Mouse (Mus musculus): Measurements from ENCODE around the gene Gale.

The Gale gene

GRCm38 (mm10) chr4:135943389-135943788, 20.1 kb upstream of the Gale start:
- no peak for DNase-seq (ENCODE audit: low read depth, low spot score)

DNA sequence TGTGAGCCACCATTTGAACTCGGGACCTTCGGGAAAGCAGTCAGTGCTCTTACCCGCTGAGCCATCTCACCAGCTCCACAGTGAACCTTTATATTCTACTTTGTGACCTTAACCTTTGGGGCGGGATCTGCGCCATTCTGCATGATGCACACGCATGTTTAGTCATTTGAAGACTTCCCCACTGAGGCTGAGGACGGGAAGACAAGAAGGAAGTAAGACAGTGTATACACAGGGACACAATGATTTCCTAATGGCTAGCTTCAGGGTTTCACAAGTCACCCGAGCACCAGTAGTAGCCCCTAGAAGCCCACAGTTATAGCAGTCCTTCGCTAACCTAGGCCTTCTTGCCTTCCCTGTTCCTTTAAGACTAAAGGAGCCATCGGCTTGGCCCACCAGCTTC, 17.8 kb upstream of the Gale start:
- no peak for DNase-seq (ENCODE audit: low read depth, low spot score)

GRCm38 (mm10) chr4:135946278-135946658, 17.3 kb upstream of the Gale start, which contains the start of gene Hmgcl:
Gene Hmgcl, plus strand, starts transcription at chr4:135946448.
- DNase-seq (ENCODE audit: low read depth, low spot score) = peak; percentile 87

GRCm38 (mm10) chr4:135946659-135947301, 16.7 kb upstream of the Gale start:
- no peak for DNase-seq (ENCODE audit: low read depth, low spot score)

DNA sequence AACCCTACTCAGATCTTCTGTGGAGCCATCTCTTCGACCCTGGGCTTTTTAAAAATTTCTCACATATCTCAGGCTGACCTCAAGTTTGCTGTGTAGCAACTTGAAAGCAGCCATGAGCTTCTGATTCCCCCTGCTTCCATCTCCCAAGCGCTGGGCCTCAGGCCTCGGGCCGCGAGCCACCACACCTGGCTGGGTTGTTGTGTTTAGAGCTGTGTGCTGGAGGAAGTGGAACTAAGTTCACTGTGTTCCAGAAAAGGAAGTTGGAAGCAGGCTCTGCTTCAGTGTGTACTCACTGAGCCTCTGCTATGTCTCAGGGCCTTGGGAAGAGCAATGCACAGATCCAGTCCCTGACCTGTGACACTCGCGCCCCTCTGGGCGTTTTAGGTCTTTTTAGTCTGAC, 15.4 kb upstream of the Gale start:
- no peak for DNase-seq (ENCODE audit: low read depth, low spot score)

DNA sequence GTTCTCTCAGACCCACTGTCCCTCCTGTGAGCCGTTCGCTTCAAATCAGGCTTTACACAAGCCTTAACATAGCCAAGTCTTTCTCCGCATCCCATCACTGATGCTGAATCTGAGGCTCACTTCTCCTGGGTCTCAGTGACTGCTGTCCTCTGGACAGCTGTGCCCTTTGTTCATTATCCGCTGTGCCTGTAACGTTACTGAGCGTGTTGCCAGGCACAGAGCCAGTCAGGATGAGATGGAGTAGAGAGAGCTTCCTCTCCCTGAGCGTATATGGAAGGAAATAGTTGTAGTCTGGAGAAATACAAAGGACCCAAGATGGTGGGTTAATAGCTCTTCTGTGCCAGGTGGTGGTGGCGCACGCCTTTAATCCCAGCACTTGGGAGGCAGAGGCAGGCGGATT, 14.1 kb upstream of the Gale start:
- no peak for DNase-seq (ENCODE audit: low read depth, low spot score)

GRCm38 (mm10) chr4:135949911-135950310, 13.6 kb upstream of the Gale start:
- no peak for DNase-seq (ENCODE audit: low read depth, low spot score)

GRCm38 (mm10) chr4:135950365-135950764, 13.2 kb upstream of the Gale start:
- DNase-seq (ENCODE audit: low read depth, low spot score) = no peak

DNA sequence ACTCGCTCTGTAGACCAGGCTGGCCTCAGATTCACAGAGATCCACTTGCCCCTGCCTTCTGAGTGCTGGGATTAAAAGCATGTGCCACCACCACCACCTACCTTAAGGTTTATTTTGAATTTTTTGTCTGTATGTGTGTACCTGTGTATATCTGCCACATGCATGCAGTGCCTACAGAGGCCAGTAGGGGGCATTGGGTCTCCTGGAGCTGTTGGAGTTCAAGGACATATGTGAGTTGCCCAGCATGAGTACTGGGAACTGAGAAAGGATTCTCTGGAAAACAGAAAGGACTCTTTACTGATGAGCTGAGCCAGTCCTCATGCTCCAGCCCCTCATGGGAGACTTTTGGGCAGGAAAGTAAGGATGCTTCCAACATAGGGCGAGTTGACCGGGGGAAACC, 12.0 kb upstream of the Gale start:
- no peak for DNase-seq (ENCODE audit: low read depth, low spot score)

GRCm38 (mm10) chr4:135953179-135953578, 10.3 kb upstream of the Gale start:
- no peak for DNase-seq (ENCODE audit: low read depth, low spot score)

- peak; percentile 72 for DNase-seq (ENCODE audit: low read depth, low spot score)
Observed at GRCm38 (mm10) chr4:135954241-135954640, 9.3 kb upstream of the Gale start.

- DNase-seq (ENCODE audit: low read depth, low spot score) = no peak
Observed at GRCm38 (mm10) chr4:135955886-135956285, 7.6 kb upstream of the Gale start.

DNA sequence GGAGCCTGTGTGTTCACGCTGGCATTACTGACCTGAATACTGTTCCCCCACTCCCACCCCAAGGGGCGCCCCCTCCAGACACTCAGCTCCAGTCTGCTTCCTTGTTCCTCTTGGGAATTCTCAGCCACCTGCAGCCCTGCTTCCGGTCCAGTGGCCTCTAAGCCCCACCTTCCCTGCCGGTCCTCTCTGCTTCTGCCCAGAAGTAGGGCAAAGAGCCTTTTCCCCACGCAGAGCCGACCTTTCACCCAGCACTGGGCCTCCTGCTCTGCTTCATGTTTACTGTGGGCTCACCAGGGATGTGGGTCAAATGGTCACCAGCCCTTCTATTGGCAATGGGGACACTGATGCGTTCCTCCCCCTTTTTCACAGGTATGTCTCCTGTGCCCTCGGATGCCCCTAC, 5.2 kb upstream of the Gale start:
- DNase-seq (ENCODE audit: low read depth, low spot score) = no peak

GRCm38 (mm10) chr4:135960717-135961116, 2.8 kb upstream of the Gale start:
- peak; percentile 83 for DNase-seq (ENCODE audit: low read depth, low spot score)

GRCm38 (mm10) chr4:135961709-135962108, 1.8 kb upstream of the Gale start:
- no peak for DNase-seq (ENCODE audit: low read depth, low spot score)

GRCm38 (mm10) chr4:135962198-135962597, 1.3 kb upstream of the Gale start:
- DNase-seq (ENCODE audit: low read depth, low spot score) = no peak

DNA sequence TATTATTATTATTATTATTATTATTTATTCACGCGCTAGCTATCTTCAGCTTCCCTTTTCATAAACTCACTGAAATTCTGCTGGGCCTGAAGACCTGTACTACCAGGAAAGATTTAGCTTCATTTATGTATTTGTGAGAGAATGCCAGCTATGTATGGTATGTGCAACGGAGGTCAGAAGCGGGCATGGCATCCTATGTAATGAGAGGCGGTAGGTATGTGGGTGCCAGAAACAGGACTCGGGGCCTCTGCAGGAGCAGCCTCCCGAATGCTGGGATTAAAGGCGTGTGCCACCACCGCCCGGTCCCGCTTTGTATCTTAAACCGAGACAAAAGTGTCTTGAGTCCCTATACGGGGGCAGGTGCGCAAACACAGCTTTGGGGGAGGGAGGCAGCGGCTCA, 581 bp upstream of the Gale start:
- DNase-seq (ENCODE audit: low read depth, low spot score) = no peak

GRCm38 (mm10) chr4:135964426-135964825, 899 bp downstream of the Gale start:
- no peak for DNase-seq (ENCODE audit: low read depth, low spot score)

GRCm38 (mm10) chr4:135965113-135965512, 1.6 kb downstream of the Gale start:
- no peak for DNase-seq (ENCODE audit: low read depth, low spot score)

DNA sequence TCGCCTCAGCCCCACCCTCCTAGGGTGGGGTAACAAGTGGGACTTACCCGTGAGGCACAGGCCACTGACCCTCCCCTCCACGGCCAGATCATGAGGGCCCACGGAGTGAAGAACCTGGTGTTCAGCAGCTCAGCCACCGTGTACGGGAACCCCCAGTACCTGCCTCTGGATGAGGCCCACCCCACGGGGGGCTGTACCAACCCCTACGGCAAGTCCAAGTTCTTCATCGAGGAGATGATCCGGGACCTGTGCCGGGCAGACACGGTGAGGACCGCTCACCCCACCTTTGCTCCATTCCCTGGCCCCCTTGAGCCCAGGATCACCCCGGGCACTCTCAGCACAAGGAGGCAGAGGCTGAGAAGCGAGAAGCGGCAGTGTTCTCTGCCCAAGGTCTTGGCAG, 2.8 kb downstream of the Gale start:
- DNase-seq (ENCODE audit: low read depth, low spot score) = no peak

DNA sequence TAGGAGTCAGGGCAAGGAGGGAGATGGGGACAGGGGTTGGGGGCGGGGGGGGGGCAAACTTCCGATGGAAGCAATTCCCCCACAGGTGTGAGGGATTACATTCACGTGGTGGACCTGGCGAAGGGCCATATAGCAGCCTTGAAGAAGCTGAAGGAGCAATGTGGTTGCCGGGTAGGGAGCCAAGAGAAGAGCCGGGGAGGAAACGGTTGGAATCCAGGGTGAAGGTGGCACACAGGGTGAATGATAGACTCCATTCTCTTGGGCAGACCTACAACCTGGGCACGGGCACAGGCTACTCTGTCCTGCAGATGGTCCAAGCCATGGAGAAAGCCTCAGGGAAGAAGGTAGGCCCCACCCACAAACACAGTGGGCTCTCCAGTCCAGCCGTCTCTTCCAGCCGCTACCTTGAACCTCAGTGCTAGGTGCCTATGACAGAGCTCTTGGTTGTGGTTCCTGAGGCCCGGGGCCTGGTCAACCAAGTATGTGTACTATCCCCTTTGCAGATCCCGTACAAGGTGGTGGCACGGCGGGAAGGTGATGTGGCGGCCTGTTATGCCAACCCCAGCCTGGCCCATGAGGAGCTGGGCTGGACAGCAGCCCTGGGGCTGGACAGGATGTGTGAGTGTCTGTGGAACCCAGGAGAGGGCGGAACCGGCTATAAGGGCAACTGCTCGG, 3.7 kb downstream of the Gale start:
- DNase-seq (ENCODE audit: low read depth, low spot score) = no peak

DNA sequence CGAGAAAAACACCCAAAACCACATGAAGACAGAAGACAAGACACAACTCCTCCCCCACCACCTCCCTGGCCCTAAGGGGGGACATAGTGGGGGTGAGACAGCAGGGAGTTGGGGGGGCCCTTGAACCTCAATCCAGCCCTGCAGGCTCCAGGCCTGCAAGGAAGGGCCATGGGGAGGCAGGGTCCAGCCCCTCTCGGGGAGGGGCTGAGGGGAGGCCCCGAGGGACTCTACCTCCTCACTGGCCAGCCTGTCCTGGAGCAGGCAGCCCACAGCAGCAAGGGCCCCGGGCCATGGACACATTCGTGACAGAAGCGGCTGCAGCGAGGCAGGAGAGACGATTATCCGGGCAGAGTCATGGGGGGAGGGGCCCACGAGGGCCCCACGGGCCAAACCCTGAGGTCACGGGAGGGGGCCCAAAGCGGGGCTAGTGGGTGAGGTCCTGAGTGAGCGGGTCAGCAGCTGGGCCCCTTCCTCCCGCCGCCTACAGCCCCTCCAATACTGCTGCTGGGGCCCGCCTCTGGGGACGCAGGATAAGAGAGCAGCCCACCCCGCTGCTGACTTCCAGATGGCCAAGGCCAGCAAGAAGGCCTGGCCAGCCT, 4.8 kb downstream of the Gale start:
- DNase-seq (ENCODE audit: low read depth, low spot score) = no peak

DNA sequence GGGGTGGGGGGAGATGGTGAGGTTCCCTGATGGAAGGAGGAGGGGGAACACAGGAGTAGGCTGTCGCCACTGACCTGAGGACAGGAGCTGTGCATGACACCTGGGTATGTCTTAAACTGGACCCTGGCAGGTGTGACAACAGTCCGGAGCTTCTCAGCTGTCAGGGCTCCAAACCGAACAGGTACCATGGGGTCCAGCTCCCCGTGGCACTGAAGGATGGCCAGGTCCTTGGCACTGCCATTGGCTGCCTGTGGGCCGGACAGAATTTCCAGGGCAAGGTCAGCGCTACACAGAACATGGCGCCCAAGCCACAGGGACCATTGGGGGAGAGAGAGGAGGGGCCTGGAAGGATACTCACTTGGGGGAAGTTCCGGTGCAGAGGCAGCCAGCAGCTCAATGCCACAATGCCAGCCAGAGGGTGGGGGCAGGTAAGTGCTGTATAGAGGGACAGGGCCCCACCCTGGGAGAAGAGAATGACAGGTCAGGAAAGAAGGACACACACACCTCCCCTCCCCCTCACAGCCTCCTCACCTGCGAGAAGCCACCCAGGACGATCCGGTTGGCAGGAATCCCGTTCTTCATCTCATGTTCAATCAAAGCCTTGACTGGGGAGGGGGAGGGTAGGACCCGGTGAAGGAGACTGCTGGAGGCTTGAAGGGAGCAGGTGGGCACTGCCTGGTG, 5.7 kb downstream of the Gale start:
- DNase-seq (ENCODE audit: low read depth, low spot score) = no peak
